Mouse (Mus musculus) heart, adult 8-10 months (tissue): ENCODE measurements around the gene Gm9745. TPM values are rescaled to one million over a fixed set of nuclear protein-coding genes. Genes with fewer than 3 reads are reported as not detected.
"Not testable (repeated sequence)": the region's sequence is repeated elsewhere in the genome, so short reads cannot be mapped to it uniquely, and the experiment has no call there.

ENCODE experiments used
- DNase-seq: peaks from one replicate; pipeline ENCODE4 v3.0.0; 2022; ENCODE audit warnings: low spot score
- microRNA-seq: library from miRNA; unstranded; fragments of <30 nt; microRNA quantifications from one replicate; pipeline ENCODE4 v1.2.0, GENCODE M21; 2022
- total RNA-seq, 4 experiments: library from RNA; stranded (reverse); gene quantifications; 2 replicates each; pipeline ENCODE4 v1.2.4; 2022

Gene Gm9745
- total RNA-seq, 4 experiments from 2014 or later = not detected

GRCm38 (mm10) chr13:8905986-8906385, 42.0 kb downstream of the Gm9745 start:
- DNase-seq = not testable (repeated sequence)

Small RNAs within 50 kb of the gene (microRNA-seq; reads per million reads assigned to microRNA genes)
- not detected for gene Gm22750

Other genes starting within 250 kb of the Gm9745 start
- 10 to 100 TPM; 31.1 to 39.2 (median 34.4) TPM for gene Wdr37, start 76.3 kb downstream of the Gm9745 start, total RNA-seq
- 1 to 10 TPM; 4.0 to 6.0 (median 5.3) TPM for gene Idi1, start 62.7 kb downstream of the Gm9745 start, total RNA-seq
- not detected for gene Idi2, start 4.6 kb upstream of the Gm9745 start, total RNA-seq
- 10 to 100 TPM; 38.4 to 40.3 (median 39.8) TPM for gene Gtpbp4, start 47.9 kb upstream of the Gm9745 start, total RNA-seq
- gene Larp4b, start 145.7 kb upstream of the Gm9745 start, total RNA-seq = 10 to 100 TPM; 61.4 to 87.8 (median 77.9) TPM